Mouse (Mus musculus): Measurements from ENCODE around the gene Tnpo2. TPM values are rescaled to one million over a fixed set of nuclear protein-coding genes. Genes with fewer than 3 reads are reported as not detected.
A peak's percentile ranks its signal among the peaks of the same experiment; 100 is the strongest.

Tnpo2 gene
- polyA plus RNA-seq, 1 experiment from 2014 or later, result 19.9 TPM

DNA sequence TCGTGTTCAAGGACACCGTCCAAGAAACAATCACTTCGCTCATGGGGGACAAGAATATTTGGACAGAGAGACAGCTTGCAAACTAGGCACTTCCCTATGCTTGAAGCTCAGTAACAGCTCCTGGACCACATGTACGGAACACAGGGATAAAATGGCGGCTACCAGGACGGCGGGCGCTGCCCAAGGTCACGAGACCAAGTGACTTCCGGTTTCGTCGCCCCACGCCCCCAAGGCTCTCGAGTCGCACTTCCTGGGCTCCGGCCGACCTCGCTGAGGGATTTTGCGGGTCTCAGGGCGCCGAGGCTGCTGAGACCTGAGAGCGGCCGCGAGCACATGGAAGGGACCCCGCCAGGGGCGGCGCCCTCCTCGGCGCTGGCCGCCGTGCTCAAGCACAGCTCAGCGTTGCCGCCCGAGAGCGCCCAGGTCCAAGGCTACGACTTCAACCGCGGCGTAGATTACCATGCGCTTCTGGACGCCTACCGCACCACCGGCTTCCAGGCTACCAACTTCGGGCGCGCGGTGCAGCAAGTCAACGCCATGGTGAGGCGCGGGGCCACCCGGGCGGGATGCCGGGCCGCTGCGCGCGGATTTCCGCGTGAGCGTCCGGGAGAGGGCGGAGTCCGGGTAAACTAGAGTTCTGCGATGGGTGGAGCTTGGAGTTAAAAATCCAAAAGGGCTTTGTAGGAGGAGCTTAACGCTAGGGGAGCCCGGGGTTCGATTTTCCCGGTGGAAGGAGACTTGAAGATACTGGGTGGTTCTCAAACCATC lies 35.0 kb downstream of the Tnpo2 start, which contains the start of gene Dhps:
Dhps (plus strand) TSS at position 244 of the 768 bp plus-strand sequence.
- Histone ChIP-seq H3K36me3 (ENCODE audit: control insufficient read depth, insufficient read depth, low read length) (peaks cover 2% of the 10 kb centered on the region; the same call in 1 of the 2 replicates), H3K9ac (ENCODE audit: low read length) (peak within 1 kb of the TSS; percentile 79), H3K27me3 (ENCODE audit: control insufficient read depth, insufficient read depth, low read length) (no peaks in the 10 kb centered on the region), H3K27ac (ENCODE audit: low read depth, low read length) (peak within 1 kb of the TSS; percentile 92), H3K4me3 (ENCODE audit: low read depth, low read length) (peak within 1 kb of the TSS; percentile 91), H3K9me3 (ENCODE audit: control insufficient read depth, low read length) (no peaks in the 10 kb centered on the region), H3K4me2 (ENCODE audit: low read depth, low read length, severe bottlenecking) (peak within 1 kb of the TSS; percentile 66), H3K4me1 (replicated peaks; ENCODE audit: control insufficient read depth, insufficient read depth, low read length) (peaks cover 6% of the 10 kb centered on the region; the same call in 1 of the 2 replicates)
- DNase-seq (ENCODE audit: low spot score) (peak; percentile 94), ATAC-seq (replicated peaks; ENCODE audit: low FRiP score) (peak; percentile 90)
- under 1% methylated on average over 68 of the region's 68 CpGs for WGBS

DNA sequence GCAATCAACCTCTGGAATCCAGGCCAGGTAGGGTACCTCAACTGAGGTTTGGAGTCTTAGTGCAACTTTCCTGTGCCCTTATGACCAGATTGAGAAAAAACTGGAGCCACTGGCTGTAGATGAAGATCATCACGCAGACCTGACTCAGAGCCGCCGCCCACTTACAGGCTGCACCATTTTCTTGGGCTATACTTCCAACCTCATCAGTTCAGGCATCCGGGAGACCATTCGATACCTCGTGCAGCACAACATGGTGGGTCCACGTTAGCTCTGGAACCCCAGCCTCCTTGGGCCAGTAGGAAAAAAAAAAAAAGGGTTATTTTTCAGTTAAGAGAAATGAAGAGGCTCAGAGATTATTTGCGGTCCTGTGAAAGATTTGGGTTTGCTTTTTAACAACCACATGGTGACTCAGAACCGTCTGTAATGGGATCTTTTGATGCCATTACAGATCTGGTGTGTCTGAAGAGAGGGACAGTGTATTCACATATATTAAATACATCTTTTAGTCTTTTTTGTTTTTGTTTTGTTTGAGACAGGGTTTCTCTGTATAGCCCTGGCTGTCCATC lies 35.7 kb downstream of the Tnpo2 start:
- peak overlapping the region; percentile 92; the same call in 1 of the 2 replicates for H3K27ac ChIP-seq (ENCODE audit: low read depth, low read length)
- H3K4me1 ChIP-seq (replicated peaks; ENCODE audit: control insufficient read depth, insufficient read depth, low read length), result peaks cover 6% of the 10 kb centered on the region; the same call in 1 of the 2 replicates
- H3K9ac ChIP-seq (ENCODE audit: low read length), result peak overlapping the region; percentile 79
- H3K4me2 ChIP-seq (ENCODE audit: low read depth, low read length, severe bottlenecking), result peak overlapping the region; percentile 66
- peaks cover 2% of the 10 kb centered on the region; the same call in 1 of the 2 replicates for H3K36me3 ChIP-seq (ENCODE audit: control insufficient read depth, insufficient read depth, low read length)
- ATAC-seq (replicated peaks; ENCODE audit: low FRiP score), result no peak
- peak overlapping the region; percentile 91 for H3K4me3 ChIP-seq (ENCODE audit: low read depth, low read length)
- WGBS, result 47% methylated on average over 9 of the region's 9 CpGs
- DNase-seq (ENCODE audit: low spot score), result peak; percentile 52
- H3K27me3 ChIP-seq (ENCODE audit: control insufficient read depth, insufficient read depth, low read length), result no peaks in the 10 kb centered on the region
- no peaks in the 10 kb centered on the region for H3K9me3 ChIP-seq (ENCODE audit: control insufficient read depth, low read length)

DNA sequence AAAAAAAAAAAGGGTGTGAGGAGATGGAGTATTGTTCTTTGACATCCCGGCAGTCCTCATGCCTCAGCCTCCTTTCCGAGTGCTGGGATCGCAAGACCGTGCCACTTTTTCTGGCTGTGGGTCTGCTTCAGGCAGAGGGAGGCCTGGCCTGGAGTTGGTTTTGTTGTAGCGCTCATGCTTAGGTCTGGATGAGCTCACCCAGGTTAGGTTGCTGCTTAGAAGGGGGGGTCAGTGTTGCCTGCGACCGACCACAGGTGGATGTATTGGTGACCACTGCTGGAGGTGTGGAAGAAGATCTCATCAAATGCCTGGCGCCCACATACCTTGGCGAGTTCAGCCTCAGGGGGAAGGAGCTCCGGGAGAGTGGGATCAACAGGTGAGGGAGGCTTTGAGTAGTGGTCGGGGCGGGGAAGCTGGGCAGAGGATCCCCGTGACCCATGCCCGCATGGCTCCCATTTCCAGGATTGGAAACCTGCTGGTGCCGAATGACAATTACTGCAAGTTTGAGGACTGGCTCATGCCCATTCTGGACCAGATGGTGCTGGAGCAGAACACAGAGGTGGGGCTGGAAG lies 36.4 kb downstream of the Tnpo2 start:
- Histone ChIP-seq H3K4me3 (ENCODE audit: low read depth, low read length) (no peak overlapping the region), H3K27me3 (ENCODE audit: control insufficient read depth, insufficient read depth, low read length) (no peaks in the 10 kb centered on the region), H3K4me2 (ENCODE audit: low read depth, low read length, severe bottlenecking) (no peak overlapping the region)

DNA sequence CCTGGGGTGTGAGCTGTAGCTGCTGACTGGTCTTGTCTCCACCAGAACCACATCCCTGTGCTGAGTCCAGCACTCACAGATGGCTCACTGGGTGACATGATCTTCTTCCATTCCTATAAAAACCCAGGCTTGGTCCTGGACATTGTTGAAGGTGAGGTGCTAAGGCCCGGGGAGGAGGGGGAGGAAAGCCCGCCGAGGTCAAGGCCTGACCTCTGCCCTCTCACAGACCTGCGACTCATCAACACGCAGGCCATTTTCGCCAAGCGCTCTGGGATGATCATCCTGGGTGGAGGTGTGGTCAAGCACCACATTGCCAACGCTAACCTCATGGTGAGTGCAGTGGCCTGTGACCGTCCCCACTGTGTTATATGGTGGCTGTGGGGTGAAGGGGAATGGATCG lies 37.5 kb downstream of the Tnpo2 start:
- H3K36me3 ChIP-seq (ENCODE audit: control insufficient read depth, insufficient read depth, low read length), result peaks cover 2% of the 10 kb centered on the region; the same call in 1 of the 2 replicates
- no peak overlapping the region for H3K27ac ChIP-seq (ENCODE audit: low read depth, low read length)
- no peaks in the 10 kb centered on the region for H3K27me3 ChIP-seq (ENCODE audit: control insufficient read depth, insufficient read depth, low read length)
- no peak overlapping the region for H3K4me3 ChIP-seq (ENCODE audit: low read depth, low read length)
- peak; percentile 49 for DNase-seq (ENCODE audit: low spot score)
- ATAC-seq (replicated peaks; ENCODE audit: low FRiP score), result no peak
- peaks cover 6% of the 10 kb centered on the region; the same call in 1 of the 2 replicates for H3K4me1 ChIP-seq (replicated peaks; ENCODE audit: control insufficient read depth, insufficient read depth, low read length)
- WGBS, result 92% methylated on average over 10 of the region's 10 CpGs
- no peak overlapping the region for H3K4me2 ChIP-seq (ENCODE audit: low read depth, low read length, severe bottlenecking)
- H3K9ac ChIP-seq (ENCODE audit: low read length), result no peak overlapping the region
- no peaks in the 10 kb centered on the region for H3K9me3 ChIP-seq (ENCODE audit: control insufficient read depth, low read length)

More for the DNA sequence above, 36.4 kb downstream of the Tnpo2 start:
- Histone ChIP-seq H3K9ac (ENCODE audit: low read length) (no peak overlapping the region), H3K36me3 (ENCODE audit: control insufficient read depth, insufficient read depth, low read length) (peaks cover 2% of the 10 kb centered on the region; the same call in 1 of the 2 replicates), H3K4me1 (replicated peaks; ENCODE audit: control insufficient read depth, insufficient read depth, low read length) (peaks cover 6% of the 10 kb centered on the region; the same call in 1 of the 2 replicates), H3K27ac (ENCODE audit: low read depth, low read length) (no peak overlapping the region), H3K9me3 (ENCODE audit: control insufficient read depth, low read length) (no peaks in the 10 kb centered on the region)
- ATAC-seq (replicated peaks; ENCODE audit: low FRiP score) (no peak), DNase-seq (ENCODE audit: low spot score) (peak; percentile 51)
- 96% methylated on average over 15 of the region's 15 CpGs for WGBS

DNA sequence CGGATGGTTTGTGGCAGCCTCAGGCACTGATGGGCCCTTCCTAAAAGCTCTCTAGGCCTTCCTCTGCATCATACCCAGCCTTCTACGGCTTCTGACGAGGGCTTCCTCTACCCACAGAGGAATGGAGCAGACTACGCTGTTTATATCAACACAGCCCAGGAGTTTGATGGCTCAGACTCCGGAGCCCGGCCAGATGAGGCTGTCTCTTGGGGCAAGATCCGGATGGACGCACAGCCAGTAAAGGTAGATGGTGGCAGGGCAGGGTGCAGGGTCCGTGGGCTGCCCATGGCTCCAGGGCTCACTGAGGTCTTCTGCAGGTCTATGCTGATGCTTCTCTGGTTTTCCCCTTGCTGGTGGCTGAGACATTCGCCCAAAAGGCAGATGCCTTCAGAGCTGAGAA lies 37.9 kb downstream of the Tnpo2 start:
- Histone ChIP-seq H3K9ac (ENCODE audit: low read length) (no peak overlapping the region), H3K27ac (ENCODE audit: low read depth, low read length) (no peak overlapping the region), H3K27me3 (ENCODE audit: control insufficient read depth, insufficient read depth, low read length) (no peaks in the 10 kb centered on the region), H3K36me3 (ENCODE audit: control insufficient read depth, insufficient read depth, low read length) (peaks cover 2% of the 10 kb centered on the region; the same call in 1 of the 2 replicates), H3K4me1 (replicated peaks; ENCODE audit: control insufficient read depth, insufficient read depth, low read length) (peaks cover 7% of the 10 kb centered on the region; the same call in 1 of the 2 replicates), H3K4me2 (ENCODE audit: low read depth, low read length, severe bottlenecking) (no peak overlapping the region), H3K4me3 (ENCODE audit: low read depth, low read length) (no peak overlapping the region), H3K9me3 (ENCODE audit: control insufficient read depth, low read length) (no peaks in the 10 kb centered on the region)
- DNase-seq (ENCODE audit: low spot score) (peak; percentile 51), ATAC-seq (replicated peaks; ENCODE audit: low FRiP score) (no peak)
- WGBS, result 94% methylated on average over 10 of the region's 10 CpGs

DNA sequence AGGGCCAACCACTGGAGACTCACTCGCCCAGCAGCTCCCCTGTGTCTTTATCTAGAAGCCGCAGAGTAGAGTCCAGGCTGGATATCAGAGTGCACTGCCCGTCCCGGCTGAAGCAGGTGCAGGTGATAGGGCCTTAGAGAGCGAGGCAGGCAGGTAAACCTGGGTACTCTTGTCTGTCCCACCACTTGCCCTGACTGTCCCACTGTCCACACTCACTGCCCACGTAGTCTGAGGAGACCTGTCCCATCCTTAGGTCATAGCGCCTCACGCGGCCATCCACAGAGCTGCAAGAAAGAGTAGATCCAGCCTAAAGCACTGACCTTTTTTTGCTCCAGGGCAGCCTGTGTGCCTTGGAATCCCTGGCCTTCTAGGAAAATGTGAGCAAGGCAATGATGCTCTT lies 39.3 kb downstream of the Tnpo2 start:
- Histone ChIP-seq H3K4me1 (replicated peaks; ENCODE audit: control insufficient read depth, insufficient read depth, low read length) (peaks cover 8% of the 10 kb centered on the region; the same call in 1 of the 2 replicates), H3K27me3 (ENCODE audit: control insufficient read depth, insufficient read depth, low read length) (no peaks in the 10 kb centered on the region), H3K9me3 (ENCODE audit: control insufficient read depth, low read length) (no peaks in the 10 kb centered on the region), H3K4me2 (ENCODE audit: low read depth, low read length, severe bottlenecking) (no peak overlapping the region), H3K4me3 (ENCODE audit: low read depth, low read length) (no peak overlapping the region), H3K27ac (ENCODE audit: low read depth, low read length) (no peak overlapping the region), H3K36me3 (ENCODE audit: control insufficient read depth, insufficient read depth, low read length) (peaks cover 2% of the 10 kb centered on the region; the same call in 1 of the 2 replicates), H3K9ac (ENCODE audit: low read length) (no peak overlapping the region)
- 79% methylated on average over 9 of the region's 9 CpGs for WGBS
- DNase-seq (ENCODE audit: low spot score), result peak; percentile 69
- ATAC-seq (replicated peaks; ENCODE audit: low FRiP score), result no peak

DNA sequence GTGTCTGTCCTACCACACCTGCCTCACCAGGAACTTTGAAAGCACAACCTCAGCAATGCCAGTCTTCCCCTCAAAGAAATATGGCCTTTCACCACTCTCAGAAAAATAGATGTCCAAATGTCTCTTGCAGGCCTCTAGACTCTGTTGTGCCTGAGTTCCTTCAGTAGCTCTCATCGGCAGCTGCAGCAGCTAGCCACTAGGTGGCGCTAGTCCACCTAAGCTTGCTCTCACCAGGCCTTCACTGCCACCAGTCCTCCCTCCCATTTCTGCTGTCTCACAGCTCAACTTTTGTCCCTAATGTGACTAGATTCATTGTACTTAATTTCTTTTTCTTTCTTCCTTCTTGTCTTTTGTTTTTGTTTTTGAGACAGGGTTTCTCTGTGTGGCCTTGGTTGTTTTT lies 40.3 kb downstream of the Tnpo2 start:
- no peaks in the 10 kb centered on the region for H3K27me3 ChIP-seq (ENCODE audit: control insufficient read depth, insufficient read depth, low read length)
- no peak overlapping the region for H3K27ac ChIP-seq (ENCODE audit: low read depth, low read length)
- WGBS, result 0% methylated on average over 2 of the region's 2 CpGs
- peaks cover 2% of the 10 kb centered on the region; the same call in 1 of the 2 replicates for H3K36me3 ChIP-seq (ENCODE audit: control insufficient read depth, insufficient read depth, low read length)
- no peak overlapping the region for H3K9ac ChIP-seq (ENCODE audit: low read length)
- H3K4me1 ChIP-seq (replicated peaks; ENCODE audit: control insufficient read depth, insufficient read depth, low read length), result peaks cover 8% of the 10 kb centered on the region; the same call in 1 of the 2 replicates
- H3K4me2 ChIP-seq (ENCODE audit: low read depth, low read length, severe bottlenecking), result no peak overlapping the region
- ATAC-seq (replicated peaks; ENCODE audit: low FRiP score), result peak; percentile 46; the same call in 1 of the 2 replicates
- DNase-seq (ENCODE audit: low spot score), result peak; percentile 90
- no peaks in the 10 kb centered on the region for H3K9me3 ChIP-seq (ENCODE audit: control insufficient read depth, low read length)
- no peak overlapping the region for H3K4me3 ChIP-seq (ENCODE audit: low read depth, low read length)

DNA sequence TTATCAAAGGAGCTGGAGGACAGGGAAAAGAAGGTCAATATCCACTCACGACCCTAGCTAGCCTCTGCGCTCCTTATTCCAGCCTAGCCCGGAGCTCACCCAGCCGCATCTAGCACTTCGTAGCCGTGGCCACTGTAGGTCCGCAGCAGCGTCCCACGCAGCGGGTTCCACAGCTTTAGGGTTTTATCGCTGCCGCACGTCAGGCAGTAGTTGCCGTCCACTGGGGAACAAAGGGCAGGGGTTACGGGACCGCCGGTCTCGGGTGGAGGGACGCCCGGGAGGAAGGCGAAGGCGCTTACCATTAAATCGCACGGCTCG lies 43.5 kb downstream of the Tnpo2 start:
- Histone ChIP-seq H3K27me3 (ENCODE audit: control insufficient read depth, insufficient read depth, low read length) (no peaks in the 10 kb centered on the region), H3K4me2 (ENCODE audit: low read depth, low read length, severe bottlenecking) (peak overlapping the region; percentile 76), H3K36me3 (ENCODE audit: control insufficient read depth, insufficient read depth, low read length) (no peaks in the 10 kb centered on the region), H3K9ac (ENCODE audit: low read length) (peak overlapping the region; percentile 86), H3K4me3 (ENCODE audit: low read depth, low read length) (peak overlapping the region; percentile 61), H3K9me3 (ENCODE audit: control insufficient read depth, low read length) (no peaks in the 10 kb centered on the region), H3K4me1 (replicated peaks; ENCODE audit: control insufficient read depth, insufficient read depth, low read length) (peaks cover 4% of the 10 kb centered on the region; the same call in 1 of the 2 replicates), H3K27ac (ENCODE audit: low read depth, low read length) (no peak overlapping the region)
- WGBS, result 2% methylated on average over 25 of the region's 25 CpGs
- DNase-seq (ENCODE audit: low spot score) (no peak), ATAC-seq (replicated peaks; ENCODE audit: low FRiP score) (no peak)
